Mouse (Mus musculus) bone marrow, adult 2 months (tissue): ENCODE results near the gene Cotl1.

Experiments used
- CTCF ChIP-seq: fragments of 200-500 bp; IDR thresholded peaks from 2 replicates; pipeline ENCODE4 v1.5.1; 2011; ENCODE audit warnings: low read length, control low read depth; ENCODE audit not compliant: control insufficient read depth, insufficient read depth
- POLR2A ChIP-seq: fragments of 200-500 bp; IDR thresholded peaks from 2 replicates; pipeline ENCODE4 v1.6.1; 2011; ENCODE audit warnings: low read depth, mild to moderate bottlenecking, control low read depth, low read length, borderline replicate concordance; ENCODE audit not compliant: control insufficient read depth

GRCm38 (mm10) chr8:119888012-119888411, 47.7 kb upstream of the Cotl1 start:
- TF ChIP-seq CTCF (no peak), POLR2A (no peak)
